Mouse (Mus musculus) urinary bladder, adult 18-20 months (tissue): ENCODE measurements around the gene Gm21973.

Source experiments
- DNase-seq, 2 experiments: peaks; one replicate each; pipeline ENCODE4 v3.0.0; 2022; ENCODE audit warnings: low spot score in 2 of 2, mixed read lengths in 2 of 2

The Gm21973 gene

DNA sequence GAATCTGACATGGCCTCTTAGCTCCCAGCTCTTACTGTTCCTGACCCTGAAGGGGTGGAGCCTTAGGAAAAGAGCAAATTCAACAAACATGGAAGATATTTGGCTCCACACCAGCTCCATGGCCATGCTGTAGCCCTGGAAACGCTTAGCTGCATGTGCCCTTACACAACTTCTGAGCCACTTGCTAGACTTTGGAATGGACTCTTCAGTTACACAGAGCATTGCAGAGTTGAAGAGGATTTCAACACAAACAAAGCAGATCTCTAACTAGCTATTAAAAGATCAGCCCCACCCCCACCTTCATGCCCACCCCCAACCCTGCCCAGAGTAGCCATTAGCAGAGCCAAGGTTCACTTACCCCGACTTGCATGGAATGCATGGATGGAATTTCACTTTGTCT lies 74.6 kb downstream of the Gm21973 start:
- no peak for DNase-seq

DNA sequence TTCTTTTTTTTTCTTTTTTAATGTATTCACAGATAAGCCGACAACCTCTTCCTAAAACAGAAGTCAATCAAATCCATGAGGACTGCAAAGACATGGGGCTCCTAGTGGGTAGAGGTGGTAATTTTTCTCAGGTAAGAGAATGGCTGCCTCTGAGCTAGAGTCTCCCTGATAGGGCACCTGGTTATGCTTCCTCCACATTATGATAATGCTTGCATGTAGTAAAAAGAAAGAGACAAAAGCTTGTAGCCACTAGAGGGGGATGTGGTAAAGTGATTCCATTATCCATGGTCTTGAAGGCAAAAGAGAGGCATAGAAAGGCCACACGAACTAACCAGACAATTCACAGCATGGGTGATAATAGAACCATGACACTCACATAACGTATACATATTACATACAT lies 75.2 kb downstream of the Gm21973 start:
- DNase-seq: no peak

DNA sequence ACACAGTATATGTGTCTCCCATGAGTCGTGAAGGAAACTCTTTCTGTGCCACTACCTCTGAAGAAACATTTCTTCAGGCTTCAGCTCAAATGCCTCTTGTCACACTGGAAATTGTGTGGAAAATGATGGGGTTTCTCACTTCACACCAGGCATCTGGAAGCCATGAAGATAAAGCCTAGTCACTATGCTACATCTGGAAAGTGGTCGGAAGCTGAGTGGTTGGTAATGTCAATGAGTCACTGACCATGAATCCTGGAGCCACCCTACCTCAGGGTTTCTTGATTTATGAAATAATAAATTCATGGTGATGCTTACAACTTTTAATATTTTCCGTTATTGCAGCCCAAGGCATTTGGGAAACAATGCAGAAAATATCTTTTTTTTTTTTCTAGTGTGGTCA lies 84.7 kb downstream of the Gm21973 start:
- no peak for DNase-seq

DNA sequence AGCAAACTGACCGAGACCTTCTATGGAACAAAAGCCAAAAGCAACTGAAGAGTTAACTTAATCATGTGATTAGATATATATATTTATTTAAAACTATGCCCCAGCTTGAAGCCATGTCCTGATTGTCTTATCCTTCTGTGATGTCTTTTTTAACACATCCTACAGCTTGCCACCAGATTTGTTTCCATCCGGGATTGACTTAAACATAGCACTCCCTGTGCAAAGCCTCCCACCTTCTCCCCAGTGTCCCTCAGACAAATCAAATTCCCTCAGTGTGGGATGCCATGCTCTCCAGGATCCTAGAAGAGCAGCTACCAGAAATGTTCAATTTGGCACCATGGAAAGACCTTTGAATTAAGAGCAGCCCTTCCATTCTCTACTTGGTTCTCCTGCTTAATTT lies 85.7 kb downstream of the Gm21973 start:
- DNase-seq: no peak

DNA sequence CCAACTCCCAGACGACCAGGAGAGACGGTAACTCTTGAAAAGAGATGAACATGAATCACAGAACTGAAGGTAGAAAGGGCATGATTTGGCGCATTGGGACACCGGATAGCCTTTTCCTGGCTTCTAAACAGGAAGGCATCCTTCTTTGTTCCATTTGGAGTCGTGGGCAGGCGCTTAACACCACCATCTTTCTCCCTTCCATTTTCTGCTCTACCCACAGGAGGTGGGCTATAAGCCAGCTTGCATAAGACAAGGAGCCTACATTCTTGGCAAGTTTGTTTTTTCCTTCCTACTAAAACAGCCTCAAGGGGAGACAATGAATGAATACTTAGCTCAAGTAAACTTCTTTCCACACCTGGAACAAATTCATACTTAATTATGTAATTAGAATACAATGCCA lies 88.5 kb downstream of the Gm21973 start:
- no peak for DNase-seq

DNA sequence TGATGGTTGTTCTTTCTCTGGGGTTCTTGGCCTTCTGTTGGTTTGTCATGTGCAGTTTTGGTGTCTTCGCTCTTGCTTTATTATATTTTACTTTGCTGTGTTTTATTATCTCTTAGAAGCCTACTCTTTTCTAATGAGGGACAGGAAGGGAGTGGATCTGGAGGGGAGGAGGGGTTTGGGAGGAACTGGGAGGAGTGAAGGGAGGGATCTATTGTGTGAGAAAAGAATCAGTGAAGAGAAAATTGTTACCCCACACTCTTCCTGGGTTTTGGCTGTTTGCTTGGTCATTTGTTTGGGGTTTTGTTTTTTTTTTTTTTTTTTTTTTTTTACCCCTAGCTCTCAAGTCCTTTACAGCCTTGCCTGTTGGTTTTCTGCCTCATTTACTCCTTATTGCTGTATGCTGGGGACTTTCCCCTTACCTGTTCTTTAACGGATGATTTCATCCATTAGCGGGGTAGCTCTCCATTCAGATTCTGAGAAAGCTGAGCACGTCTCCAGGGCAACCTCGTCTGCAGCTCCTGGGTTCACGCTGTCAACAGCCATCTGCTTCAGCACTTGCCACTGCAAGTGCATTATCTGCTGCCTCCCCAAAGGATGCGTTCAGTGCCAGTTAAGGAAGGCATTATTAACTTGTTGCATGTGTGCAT lies 96.1 kb downstream of the Gm21973 start:
- DNase-seq: no peak

DNA sequence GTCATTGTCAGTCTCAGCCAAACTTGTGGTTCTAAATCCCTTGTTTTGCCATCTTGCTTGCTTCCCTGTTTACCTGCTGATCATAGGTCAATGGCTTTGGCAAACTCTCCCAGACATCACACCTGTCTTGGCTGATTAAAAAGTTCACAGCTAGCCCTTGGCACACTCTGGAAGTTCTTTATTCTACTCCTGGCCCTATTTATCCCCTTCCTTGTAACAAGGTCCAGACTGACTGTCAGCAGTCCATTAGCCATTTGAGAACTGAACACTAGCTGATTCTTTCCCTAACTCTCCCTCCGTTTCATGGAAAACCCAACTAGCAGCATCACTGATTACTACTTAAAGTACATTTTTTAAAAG lies 96.6 kb downstream of the Gm21973 start:
- no peak for DNase-seq
